20 mouse cellular contexts compared by ENCODE assay signal in the genomic region with DNA sequence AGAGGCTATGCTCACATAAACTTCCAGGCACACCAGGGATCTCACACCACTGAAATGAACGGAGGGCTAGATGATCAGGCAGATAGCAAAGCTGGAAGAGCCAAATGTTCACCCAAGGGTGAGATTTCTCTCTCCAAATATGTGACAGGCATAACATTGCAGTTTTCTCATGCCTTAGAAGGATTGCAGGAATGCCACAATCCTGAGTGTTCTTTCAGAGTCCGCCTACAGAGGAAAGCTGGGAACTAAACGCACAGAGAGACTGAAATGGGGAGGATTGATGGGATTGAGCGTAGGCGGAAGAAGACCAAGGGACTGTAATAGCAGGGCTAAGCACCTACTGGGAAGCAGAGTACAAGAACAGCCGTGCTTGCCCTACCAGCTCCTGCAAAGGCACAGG.
DNase-seq lines count a peak whose midpoint lies in the region; ATAC-seq lines count a peak whose summit lies in the region.
"Had no signal": no experiment of that assay in that cellular context is flagged by ENCODE, and none has a peak within 500 bp of the region (broad histone marks: within the 10 kb centered on the region; RNA-seq: fewer than 3 reads in every experiment).

No protein-coding gene starts in this region.

- H3K4me2 ChIP-seq in hindbrain, embryonic 12.5 days (replicated peaks) = no peak overlapping the region
- H3K4me2 ChIP-seq in hindbrain, embryonic 14.5 days (replicated peaks) = no peak overlapping the region
- H3K4me2 ChIP-seq: embryonic facial prominence, embryonic 15.5 days; intestine, embryonic 15.5 days had no signal

- H3K9me3 ChIP-seq in hindbrain, embryonic 12.5 days (replicated peaks) = no peaks in the 10 kb centered on the region
- H3K9me3 ChIP-seq in hindbrain, embryonic 14.5 days (ENCODE audit: control insufficient read depth, low read length) = no peaks in the 10 kb centered on the region
- H3K9me3 ChIP-seq: embryonic facial prominence, embryonic 15.5 days; intestine, embryonic 15.5 days had no signal

- no peaks in the 10 kb centered on the region for H3K4me1 ChIP-seq in hindbrain, embryonic 12.5 days
- 0 out of 2 replicates have a peak, but pooled peaks cover 3% of the 10 kb centered on the region for H3K4me1 ChIP-seq in hindbrain, embryonic 14.5 days (replicated peaks; ENCODE audit: control insufficient read depth, insufficient read depth, low read length)
- H3K4me1 ChIP-seq: embryonic facial prominence, embryonic 15.5 days; intestine, embryonic 15.5 days had no signal

- WGBS in hindbrain, embryonic 12.5 days = 69% methylated on average over 6 of the region's 6 CpGs
- WGBS in hindbrain, embryonic 14.5 days = 69% methylated on average over 6 of the region's 6 CpGs

- no peak overlapping the region for H3K9ac ChIP-seq in hindbrain, embryonic 12.5 days
- no peak overlapping the region for H3K9ac ChIP-seq in hindbrain, embryonic 14.5 days
- H3K9ac ChIP-seq: embryonic facial prominence, embryonic 15.5 days; intestine, embryonic 15.5 days; liver, embryonic 14.5 days had no signal

- H3K27me3 ChIP-seq in hindbrain, embryonic 12.5 days = no peaks in the 10 kb centered on the region
- H3K27me3 ChIP-seq in hindbrain, embryonic 14.5 days (ENCODE audit: control insufficient read depth, insufficient read depth, low read length) = no peaks in the 10 kb centered on the region
- H3K27me3 ChIP-seq: CH12.LX; embryonic facial prominence, embryonic 15.5 days; intestine, embryonic 15.5 days had no signal

- no peak for DNase-seq in hindbrain, embryonic 14.5 days (ENCODE audit: low spot score)
- DNase-seq in left cerebral cortex, adult 9 months (ENCODE audit: low spot score in 2 of 2) = peak; percentile 43 to 46
- DNase-seq in left cerebral cortex, postnatal 4 days = no peak
- DNase-seq in right cerebral cortex, postnatal 36 days (ENCODE audit: low spot score in 2 of 2) = peak; percentile 18 to 64
- DNase-seq in right cerebral cortex, postnatal 25 days = no peak
- DNase-seq in telencephalon, adult 2 months (ENCODE audit: low read depth, low spot score) = peak; percentile 90
- no peak for DNase-seq in lung, adult 18-20 months
- DNase-seq: adrenal gland, postnatal 25 days; cerebellum, adult 18-20 months; cerebellum, postnatal 25 days; embryo, embryonic 11 days; gastrocnemius, postnatal 36 days; kidney, postnatal 4 days; layer of hippocampus, postnatal 36 days; thymus, postnatal 25 days had no signal

- intact Hi-C loops in left cerebral cortex, postnatal 4 days (cut with DNase I) = no loop called here

- H3K4me3 ChIP-seq in hindbrain, embryonic 12.5 days = no peak overlapping the region
- no peak overlapping the region for H3K4me3 ChIP-seq in hindbrain, embryonic 14.5 days (replicated peaks; ENCODE audit: low read length)
- H3K4me3 ChIP-seq: embryonic facial prominence, embryonic 15.5 days; intestine, embryonic 15.5 days had no signal

- H3K36me3 ChIP-seq in hindbrain, embryonic 12.5 days = no peaks in the 10 kb centered on the region
- no peaks in the 10 kb centered on the region for H3K36me3 ChIP-seq in hindbrain, embryonic 14.5 days (replicated peaks; ENCODE audit: control insufficient read depth, insufficient read depth)
- H3K36me3 ChIP-seq: embryonic facial prominence, embryonic 15.5 days; intestine, embryonic 15.5 days had no signal

- no peak for ATAC-seq in hindbrain, embryonic 12.5 days (ENCODE audit: low FRiP score)
- no peak for ATAC-seq in hindbrain, embryonic 14.5 days (ENCODE audit: low FRiP score)
- ATAC-seq: intestine, embryonic 15.5 days had no signal

- H3K27ac ChIP-seq in hindbrain, embryonic 12.5 days = peak overlapping the region; percentile 26; the same call in 1 of the 2 replicates
- H3K27ac ChIP-seq in hindbrain, embryonic 14.5 days = no peak overlapping the region
- H3K27ac ChIP-seq: embryonic facial prominence, embryonic 15.5 days; intestine, embryonic 15.5 days; liver, embryonic 14.5 days had no signal

Comparison
In these comparisons a context has a peak if more than half of its experiments do, and no peak if none do; other contexts are left out.
1. DNase-seq: peak in left cerebral cortex, adult 9 months (2 of 2), right cerebral cortex, postnatal 36 days (2 of 2) and telencephalon, adult 2 months (single experiment); none in hindbrain, embryonic 14.5 days (single experiment), left cerebral cortex, postnatal 4 days (single experiment), right cerebral cortex, postnatal 25 days (single experiment) and lung, adult 18-20 months (0 of 2).